Comparison of ENCODE assay signal across 17 mouse cellular contexts in the genomic region with DNA sequence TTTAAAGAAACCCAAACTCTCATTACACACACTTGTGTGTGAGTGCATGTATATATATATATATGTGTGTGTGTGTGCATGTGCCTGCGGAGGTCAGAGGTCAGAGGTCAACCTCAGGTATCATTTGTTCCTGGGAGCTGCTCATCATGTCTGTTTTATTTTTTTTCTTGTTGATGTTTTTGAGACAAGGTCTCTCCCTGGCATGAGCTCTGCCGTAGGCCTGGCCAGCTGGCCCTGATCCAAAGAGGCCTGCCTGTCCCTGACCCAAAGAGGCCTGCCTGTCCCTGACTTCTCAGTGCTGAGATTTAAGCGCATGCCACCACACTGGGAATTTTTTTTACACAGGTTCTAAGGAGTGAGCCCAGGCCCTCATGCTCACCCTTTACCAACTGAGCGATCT. TPM values are rescaled to one million over a fixed set of nuclear protein-coding genes. Genes with fewer than 3 reads are reported as not detected.
DNase-seq lines count a peak whose midpoint lies in the region; ATAC-seq and TF ChIP-seq lines count a peak whose summit lies in the region.
"Had no signal": no experiment of that assay in that cellular context is flagged by ENCODE, and none has a peak within 500 bp of the region (broad histone marks: within the 10 kb centered on the region; RNA-seq: fewer than 3 reads in every experiment).

No protein-coding gene starts in this region.

- no peak overlapping the region for H3K4me2 ChIP-seq in kidney, embryonic 16.5 days (replicated peaks; ENCODE audit: low read depth, low read length)
- no peak overlapping the region for H3K4me2 ChIP-seq in stomach, embryonic 14.5 days (replicated peaks; ENCODE audit: low read depth, low read length)
- no peak overlapping the region for H3K4me2 ChIP-seq in stomach, postnatal 0 days (replicated peaks; ENCODE audit: low read depth)
- H3K4me2 ChIP-seq: forebrain, embryonic 15.5 days; neural tube, embryonic 12.5 days had no signal

- no peaks in the 10 kb centered on the region for H3K4me1 ChIP-seq in kidney, adult 2 months (ENCODE audit: control insufficient read depth, insufficient read depth, low read length)
- H3K4me1 ChIP-seq in kidney, embryonic 16.5 days (ENCODE audit: insufficient read depth, low read length): no peaks in the 10 kb centered on the region; the same call in 1 of the 2 replicates
- H3K4me1 ChIP-seq in stomach, embryonic 14.5 days (ENCODE audit: control insufficient read depth, insufficient read depth, low read length): no peaks in the 10 kb centered on the region
- no peaks in the 10 kb centered on the region for H3K4me1 ChIP-seq in stomach, postnatal 0 days (replicated peaks; ENCODE audit: control insufficient read depth, insufficient read depth)
- H3K4me1 ChIP-seq: forebrain, embryonic 15.5 days; neural tube, embryonic 12.5 days had no signal

- no peaks in the 10 kb centered on the region for H3K27me3 ChIP-seq in kidney, adult 2 months (replicated peaks; ENCODE audit: control insufficient read depth, insufficient read depth, low read length)
- H3K27me3 ChIP-seq in kidney, embryonic 16.5 days (ENCODE audit: insufficient read depth, low read length): no peaks in the 10 kb centered on the region
- no peaks in the 10 kb centered on the region for H3K27me3 ChIP-seq in stomach, embryonic 14.5 days (ENCODE audit: control insufficient read depth, insufficient read depth, low read length)
- H3K27me3 ChIP-seq in stomach, postnatal 0 days (ENCODE audit: control insufficient read depth, insufficient read depth, low read length): no peaks in the 10 kb centered on the region
- H3K27me3 ChIP-seq: forebrain, embryonic 15.5 days; neural tube, embryonic 12.5 days had no signal

- H3K27ac ChIP-seq in kidney, adult 2 months (ENCODE audit: insufficient read depth, low read depth, low read length): no peak overlapping the region
- no peak overlapping the region for H3K27ac ChIP-seq in kidney, embryonic 16.5 days (ENCODE audit: low read length)
- H3K27ac ChIP-seq in stomach, embryonic 14.5 days (ENCODE audit: low read length): no peak overlapping the region
- no peak overlapping the region for H3K27ac ChIP-seq in stomach, postnatal 0 days (replicated peaks)
- H3K27ac ChIP-seq: forebrain, embryonic 15.5 days; midbrain, embryonic 10.5 days; neural tube, embryonic 12.5 days had no signal

- no peak for TF ChIP-seq CTCF in kidney, adult 2 months (conservative IDR thresholded peaks at IDR 0.05; ENCODE audit: insufficient read depth, insufficient read length, low read depth, low read length)
- no peak for TF ChIP-seq CTCF in stomach, postnatal 0 days (IDR thresholded peaks at IDR 0.05; ENCODE audit: low read depth)

- no peaks in the 10 kb centered on the region for H3K36me3 ChIP-seq in kidney, adult 2 months (ENCODE audit: control insufficient read depth, insufficient read depth, low read length)
- no peaks in the 10 kb centered on the region for H3K36me3 ChIP-seq in kidney, embryonic 16.5 days (ENCODE audit: insufficient read depth, low read length)
- no peaks in the 10 kb centered on the region for H3K36me3 ChIP-seq in stomach, embryonic 14.5 days (ENCODE audit: control insufficient read depth, insufficient read depth, low read length)
- H3K36me3 ChIP-seq in stomach, postnatal 0 days (ENCODE audit: control insufficient read depth, insufficient read depth, low read length): no peaks in the 10 kb centered on the region
- H3K36me3 ChIP-seq: forebrain, embryonic 15.5 days; G1E; midbrain, embryonic 10.5 days; neural tube, embryonic 12.5 days had no signal

- 65% methylated on average over 4 of the region's 4 CpGs for WGBS in kidney, adult 2 months
- 75% methylated on average over 4 of the region's 4 CpGs for WGBS in kidney, embryonic 16.5 days
- 73% methylated on average over 4 of the region's 4 CpGs for WGBS in stomach, embryonic 14.5 days
- 66% methylated on average over 4 of the region's 4 CpGs for WGBS in stomach, postnatal 0 days

- TF ChIP-seq POLR2A in kidney, adult 2 months (IDR thresholded peaks at IDR 0.05; ENCODE audit: low read depth, low read length): no peak

- no peak for ATAC-seq in kidney, embryonic 16.5 days (ENCODE audit: low FRiP score, low TSS enrichment)
- 0 out of 2 replicates have a peak, but pooled peaks have one; percentile 33 for ATAC-seq in stomach, embryonic 14.5 days (ENCODE audit: insufficient number of reproducible peaks, insufficient read depth, low FRiP score, low read depth)
- ATAC-seq in stomach, postnatal 0 days (ENCODE audit: low FRiP score, low TSS enrichment): no peak
- ATAC-seq in monocyte, adult 5-6 weeks (replicated peaks; ENCODE audit: insufficient number of reproducible peaks, low FRiP score, low TSS enrichment, poor library complexity, severe bottlenecking): no peak
- ATAC-seq: forebrain, embryonic 15.5 days had no signal

- no peaks in the 10 kb centered on the region for H3K9me3 ChIP-seq in kidney, embryonic 16.5 days (ENCODE audit: low read length)
- H3K9me3 ChIP-seq in stomach, embryonic 14.5 days (ENCODE audit: control insufficient read depth, low read depth, low read length): no peaks in the 10 kb centered on the region
- H3K9me3 ChIP-seq in stomach, postnatal 0 days (ENCODE audit: control insufficient read depth, low read length): no peaks in the 10 kb centered on the region
- H3K9me3 ChIP-seq: forebrain, embryonic 15.5 days; midbrain, embryonic 10.5 days; neural tube, embryonic 12.5 days had no signal

- DNase-seq in cerebellum, postnatal 14 days: peak; percentile 47 to 61
- DNase-seq in cerebellum, adult 11-12 months: no peak
- DNase-seq in kidney, adult 2 months: peak; percentile 53
- no peak for DNase-seq in stomach, postnatal 0 days (ENCODE audit: low spot score)
- DNase-seq in embryo, embryonic 10 days (ENCODE audit: low spot score): no peak
- DNase-seq: thymus, adult 18-20 months had no signal

- no peak overlapping the region for H3K9ac ChIP-seq in kidney, embryonic 16.5 days (replicated peaks; ENCODE audit: low read length)
- H3K9ac ChIP-seq in stomach, embryonic 14.5 days (replicated peaks; ENCODE audit: low read depth, low read length): no peak overlapping the region
- no peak overlapping the region for H3K9ac ChIP-seq in stomach, postnatal 0 days (ENCODE audit: low read length)
- H3K9ac ChIP-seq: forebrain, embryonic 15.5 days; neural tube, embryonic 12.5 days had no signal

- H3K4me3 ChIP-seq in kidney, adult 2 months (ENCODE audit: insufficient read depth, low read depth, low read length): no peak overlapping the region
- no peak overlapping the region for H3K4me3 ChIP-seq in kidney, embryonic 16.5 days (ENCODE audit: low read length)
- no peak overlapping the region for H3K4me3 ChIP-seq in stomach, embryonic 14.5 days (ENCODE audit: low read depth, low read length)
- no peak overlapping the region for H3K4me3 ChIP-seq in stomach, postnatal 0 days (ENCODE audit: low read depth, low read length)
- H3K4me3 ChIP-seq: forebrain, embryonic 15.5 days; midbrain, embryonic 10.5 days; neural tube, embryonic 12.5 days had no signal

- no peak for TF ChIP-seq EP300 in stomach, postnatal 0 days (optimal IDR thresholded peaks at IDR 0.05)

RNA-seq across cellular contexts. Expression of gene 1700012B07Rik, which starts 24.1 kb away (rescaled TPM):
- 0.07 TPM in 1 of 2 replicates, not detected in the other for polyA plus RNA-seq in kidney, adult 2 months (2012; rRNA removed)
- polyA plus RNA-seq in kidney, embryonic 16.5 days (2015; fragmentation: Nextera tagmentation; extraction: Ambion mirVana): not detected in 2 replicates
- not detected in 2 replicates for polyA plus RNA-seq in stomach, embryonic 14.5 days (2014; fragmentation: Nextera tagmentation; extraction: Ambion mirVana)
- not detected in 2 replicates for polyA plus RNA-seq in stomach, postnatal 0 days (2015; fragmentation: Nextera tagmentation; extraction: Ambion mirVana)
- total RNA-seq in monocyte, adult 5-6 weeks (2017): not detected in 3 replicates
- total RNA-seq: gastrocnemius, postnatal 4 days; layer of hippocampus, postnatal 10 days had no signal
- polyA plus RNA-seq: embryonic facial prominence, embryonic 14.5 days; forebrain, embryonic 15.5 days; G1E; limb, embryonic 14.5 days; midbrain, embryonic 10.5 days; neural tube, embryonic 12.5 days had no signal

Comparison
In these comparisons a context has a peak if more than half of its experiments do, and no peak if none do; other contexts are left out.
1. DNase-seq: peak in cerebellum, postnatal 14 days (2 of 2) and kidney, adult 2 months (single experiment); none in cerebellum, adult 11-12 months (single experiment), stomach, postnatal 0 days (single experiment) and embryo, embryonic 10 days (single experiment).